Mouse (Mus musculus) adrenal gland, adult (tissue): Measurements from ENCODE around the gene C4b.
A peak's percentile ranks its signal among the peaks of the same experiment; 100 is the strongest.
"Not testable (repeated sequence)": the region's sequence is repeated elsewhere in the genome, so short reads cannot be mapped to it uniquely, and the experiment has no call there.

ENCODE experiments used
- DNase-seq, 2 experiments: peaks; one replicate each; pipeline ENCODE4 v3.0.0; 2022 to 2023; ENCODE audit warnings: low spot score in 1 of 2; ENCODE audit not compliant: inconsistent age in 2 of 2

The C4b gene

GRCm38 (mm10) chr17:34743719-34744118, at the start of gene C4b:
C4b (minus strand) TSS chr17:34743882.
- DNase-seq = no peak

- DNase-seq = peak in 1 of 2 experiments; percentile 17
These were observed 34.1 kb upstream of the C4b start for GRCm38 (mm10) chr17:34777680-34778325.

DNA sequence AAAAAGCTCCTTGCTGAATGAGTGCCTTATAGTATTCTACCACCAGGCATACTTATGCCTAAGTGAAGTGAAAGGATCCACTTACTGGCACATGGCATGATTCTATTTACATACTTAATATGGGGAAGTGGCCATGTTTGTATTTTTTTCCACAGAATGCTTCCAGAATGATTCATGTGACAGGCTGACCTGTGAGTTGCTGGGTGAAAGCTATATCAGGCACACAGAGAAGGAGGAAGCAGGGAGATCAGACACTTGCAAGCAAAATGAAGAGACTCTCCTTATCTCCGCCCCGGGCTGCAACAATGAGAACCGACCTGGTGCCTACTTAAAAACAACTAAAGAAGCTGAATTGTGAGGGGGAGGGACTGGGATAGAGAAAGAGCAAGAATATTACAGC, 17.8 kb upstream of the C4b start:
- DNase-seq = peak in 1 of 2 experiments; percentile 26

GRCm38 (mm10) chr17:34746531-34746930, 2.8 kb upstream of the C4b start:
- peak in 1 of 2 experiments; percentile 69 for DNase-seq

DNA sequence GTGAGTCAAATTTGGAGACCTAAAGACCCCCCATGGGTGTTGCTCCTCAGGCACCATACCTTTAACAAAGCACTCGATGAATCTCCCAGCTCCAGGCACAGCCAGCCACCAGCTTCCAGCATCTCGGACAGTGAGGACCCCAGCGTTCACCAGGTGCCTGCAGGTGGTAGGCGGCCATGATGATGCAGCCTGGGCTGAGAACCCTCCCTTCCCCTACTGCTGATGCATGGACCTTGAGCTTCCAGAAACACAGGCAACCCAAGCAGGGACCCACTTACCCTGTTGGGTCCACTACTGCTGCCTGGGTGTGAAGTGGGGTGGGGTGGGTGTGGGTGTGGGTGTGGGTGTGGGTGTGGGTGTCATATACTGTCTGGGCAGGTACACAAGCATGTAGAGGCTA, 1.5 kb upstream of the C4b start:
- DNase-seq = peak in 1 of 2 experiments; percentile 17

DNA sequence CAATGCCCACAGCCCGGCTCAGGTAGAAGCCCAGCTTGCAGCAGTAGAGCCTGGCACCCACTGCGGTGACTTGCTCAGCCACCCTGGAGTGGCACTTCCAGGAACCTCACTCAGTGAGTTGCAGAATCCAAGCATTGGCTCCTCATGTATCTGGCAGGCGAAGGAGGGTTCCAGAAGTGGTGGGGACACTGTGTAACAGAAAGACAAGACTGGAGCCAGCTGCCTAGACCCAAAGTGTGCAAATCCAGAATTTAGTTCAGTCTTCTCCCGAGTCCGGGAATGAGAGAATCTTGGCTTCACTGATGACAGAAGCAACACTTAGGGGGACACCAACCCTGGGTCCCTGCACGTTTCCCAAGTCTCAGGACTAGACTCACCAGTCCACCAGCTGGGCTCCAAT, 929 bp upstream of the C4b start:
- DNase-seq = not testable (repeated sequence)

GRCm38 (mm10) chr17:34744206-34744605, 524 bp upstream of the C4b start:
- peak in 1 of 2 experiments; percentile 25 for DNase-seq

DNA sequence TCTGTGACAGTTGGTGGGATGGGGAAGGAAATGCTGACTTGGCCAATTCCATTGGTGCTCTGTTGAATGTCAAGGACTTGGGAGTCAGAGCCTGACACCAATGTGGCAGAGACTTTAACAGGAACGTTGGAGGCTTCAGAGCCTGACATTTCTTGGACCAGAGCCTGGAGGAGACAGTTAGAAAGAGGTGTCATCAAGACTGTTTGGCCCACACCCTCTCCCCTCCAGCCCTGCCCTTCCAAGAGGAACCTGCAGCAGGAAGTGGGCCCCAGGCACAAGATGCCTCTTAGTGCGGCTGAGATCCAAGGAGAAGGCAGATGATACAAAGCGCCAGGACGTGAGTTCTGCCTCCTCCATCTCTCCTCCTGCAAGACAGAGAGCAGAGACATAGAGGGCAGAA, 3.4 kb downstream of the C4b start:
- peak; percentile 68 to 82 for DNase-seq

GRCm38 (mm10) chr17:34739708-34740107, 4.0 kb downstream of the C4b start:
- not testable (repeated sequence) for DNase-seq

GRCm38 (mm10) chr17:34737466-34737865, 6.2 kb downstream of the C4b start:
- peak in 1 of 2 experiments; percentile 15 for DNase-seq

DNA sequence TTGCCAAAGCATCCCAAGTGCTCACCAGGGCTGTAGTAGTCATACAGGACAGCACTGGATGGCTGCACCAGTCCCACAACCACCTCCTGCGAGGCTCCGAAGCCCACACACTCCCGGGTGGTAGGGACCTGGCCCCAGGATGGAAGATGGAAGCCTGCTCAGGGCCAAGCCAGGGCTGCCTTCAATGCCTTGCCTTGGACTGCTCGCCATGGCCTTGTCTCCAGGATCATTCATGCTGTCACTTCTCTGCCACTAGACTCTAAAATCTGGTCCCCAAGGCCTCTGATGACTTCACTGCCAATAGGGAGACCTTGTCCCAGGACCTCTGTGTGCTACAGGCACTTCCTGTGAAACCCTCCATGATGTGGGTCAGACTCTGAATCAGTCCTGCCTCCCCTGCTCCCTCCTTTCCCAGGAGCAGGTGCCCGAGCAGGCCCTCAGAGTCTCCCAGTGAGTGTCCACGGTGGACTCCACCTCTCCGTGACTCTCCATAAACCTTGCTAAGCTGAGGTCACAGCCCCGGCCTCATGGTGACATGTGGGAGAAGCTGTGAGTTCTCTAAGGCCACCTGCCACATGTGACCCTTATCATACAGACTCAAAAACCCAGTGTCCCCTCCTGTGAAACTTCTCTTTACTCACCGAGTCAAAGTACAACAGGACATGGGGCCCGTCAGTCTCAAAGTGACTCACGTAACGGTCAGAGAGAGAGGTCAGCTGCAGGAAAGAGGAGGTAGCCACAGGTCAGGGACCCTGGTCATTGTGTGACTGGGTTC, 13.7 kb downstream of the C4b start:
- peak; percentile 80 to 87 for DNase-seq

DNA sequence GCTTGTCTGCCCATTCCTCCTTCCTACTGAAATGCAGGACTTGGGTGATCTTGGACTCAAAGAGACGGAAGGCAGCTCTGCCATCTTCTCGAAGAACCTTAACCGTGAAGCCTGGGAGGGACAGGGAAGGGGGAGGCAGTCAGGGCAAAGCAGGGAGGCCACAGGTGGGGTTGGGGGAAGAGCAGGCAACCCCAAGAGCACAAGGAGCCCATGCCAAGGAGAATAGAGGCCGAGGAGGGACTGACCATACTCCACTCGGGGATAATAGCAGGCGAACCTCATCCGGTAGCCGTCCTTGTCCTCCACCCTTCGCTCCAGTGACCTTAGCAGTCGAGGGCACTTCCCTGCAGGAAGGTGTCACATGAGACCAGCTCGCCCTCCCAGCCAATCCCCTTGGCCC, 14.5 kb downstream of the C4b start:
- peak in 1 of 2 experiments; percentile 57 for DNase-seq

- no peak for DNase-seq
These were observed 15.8 kb downstream of the C4b start for GRCm38 (mm10) chr17:34727887-34728286.

- DNase-seq = peak; percentile 27 to 60
These were observed 20.6 kb downstream of the C4b start for GRCm38 (mm10) chr17:34723066-34723465.

DNA sequence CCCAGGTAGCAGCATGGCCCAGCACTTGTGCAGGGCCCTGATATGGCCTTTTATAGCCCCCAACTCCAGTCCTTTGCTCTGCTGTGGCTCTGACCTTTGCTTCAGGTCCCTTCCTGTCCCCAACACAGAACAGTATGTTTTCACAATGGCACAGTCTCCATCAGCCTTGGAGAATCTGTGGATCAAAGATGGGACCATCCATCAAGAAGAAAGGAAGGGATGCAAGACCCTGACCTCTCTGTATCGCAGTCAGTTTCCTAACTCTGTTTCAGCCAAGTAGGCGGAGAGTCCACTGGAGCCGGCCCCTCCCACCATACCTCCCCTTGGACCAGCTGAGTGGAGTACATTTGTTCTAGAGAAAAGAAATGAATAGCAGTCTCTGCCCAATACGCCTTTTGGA, 21.4 kb downstream of the C4b start:
- peak; percentile 77 to 90 for DNase-seq

GRCm38 (mm10) chr17:34719886-34720285, 23.8 kb downstream of the C4b start:
- peak; percentile 58 to 76 for DNase-seq

DNA sequence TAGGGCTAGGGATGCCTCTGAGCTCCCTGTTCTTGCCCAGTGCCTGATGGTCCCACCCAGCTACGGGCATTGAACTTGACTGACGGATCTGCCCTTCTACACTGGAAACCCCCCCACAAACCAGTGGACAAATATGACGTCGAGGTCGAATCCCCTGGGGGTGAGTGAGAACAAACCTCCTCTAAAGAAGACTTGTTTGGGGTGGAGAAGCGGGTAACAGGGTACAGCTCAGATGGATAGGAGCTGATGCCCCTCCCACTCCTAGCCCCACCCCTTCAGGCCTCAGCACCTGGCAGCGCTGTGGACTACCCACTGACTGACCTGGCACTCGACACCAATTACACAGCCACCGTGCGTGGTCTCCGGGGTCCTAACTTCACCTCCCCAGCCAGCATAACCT, 26.3 kb downstream of the C4b start:
- DNase-seq = peak; percentile 69 to 82

DNA sequence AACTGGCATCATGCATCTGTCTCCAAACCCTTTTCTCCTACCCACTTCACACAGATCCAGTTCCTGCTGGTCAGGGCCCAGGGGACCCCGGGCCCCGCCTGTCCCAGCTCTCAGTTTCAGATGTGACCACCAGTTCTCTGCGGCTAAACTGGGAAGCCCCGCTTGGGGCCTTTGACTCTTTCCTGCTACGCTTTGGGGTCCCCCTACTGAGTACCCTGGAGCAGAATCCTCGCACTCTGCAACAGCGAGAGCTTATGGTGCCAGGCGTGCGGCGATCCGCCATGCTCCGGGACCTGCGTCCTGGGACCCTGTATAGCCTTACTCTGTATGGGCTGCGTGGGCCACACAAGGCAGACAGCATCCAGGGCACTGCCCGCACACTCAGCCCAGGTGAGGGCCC, 27.4 kb downstream of the C4b start:
- peak; percentile 56 to 69 for DNase-seq

DNA sequence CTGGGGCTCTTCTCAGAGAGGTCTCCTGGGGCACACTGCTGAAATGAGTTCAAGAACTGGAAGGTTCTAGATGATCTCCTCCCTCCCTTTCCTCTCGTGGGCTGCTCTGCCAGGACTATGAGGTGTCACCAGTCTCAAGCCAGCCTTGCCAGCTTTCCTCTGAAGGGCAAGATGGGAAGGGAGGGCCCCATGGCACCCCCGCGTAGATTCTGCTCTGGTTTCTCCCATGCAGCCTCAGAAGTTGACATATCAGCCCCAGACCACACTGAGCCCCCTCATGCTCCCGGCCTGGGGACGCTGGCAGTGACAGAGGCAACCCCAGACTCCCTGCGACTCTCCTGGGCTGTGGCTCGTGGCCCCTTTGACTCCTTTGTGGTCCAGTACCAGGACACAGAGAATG, 28.2 kb downstream of the C4b start:
- peak; percentile 68 to 86 for DNase-seq

DNA sequence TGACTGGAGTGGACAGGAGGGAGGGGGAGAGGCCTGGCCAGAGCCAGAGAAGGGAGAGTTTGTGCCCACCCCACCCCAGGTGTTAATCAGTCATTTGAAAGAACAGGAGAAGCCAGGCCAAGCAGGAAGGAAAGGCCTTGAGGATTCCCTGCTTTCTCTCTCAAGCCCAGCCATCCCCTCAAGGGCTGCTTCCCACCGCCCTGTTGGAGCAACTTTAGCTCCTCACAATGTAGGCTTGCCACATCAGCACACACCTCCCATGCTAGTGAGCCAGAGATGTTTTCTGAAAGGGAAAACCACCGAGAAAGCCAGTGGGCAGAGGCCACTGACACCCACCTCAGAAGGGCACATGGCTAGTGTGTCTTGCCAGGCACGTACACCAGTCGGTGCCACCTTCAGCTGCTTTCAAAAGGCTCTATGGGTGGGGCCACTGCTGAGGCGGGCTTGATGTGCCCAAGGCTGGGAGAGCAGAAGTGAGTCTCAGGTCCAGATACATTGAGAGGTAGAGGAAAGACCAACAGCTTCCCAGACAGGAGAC, 28.7 kb downstream of the C4b start:
- peak; percentile 76 to 93 for DNase-seq

DNA sequence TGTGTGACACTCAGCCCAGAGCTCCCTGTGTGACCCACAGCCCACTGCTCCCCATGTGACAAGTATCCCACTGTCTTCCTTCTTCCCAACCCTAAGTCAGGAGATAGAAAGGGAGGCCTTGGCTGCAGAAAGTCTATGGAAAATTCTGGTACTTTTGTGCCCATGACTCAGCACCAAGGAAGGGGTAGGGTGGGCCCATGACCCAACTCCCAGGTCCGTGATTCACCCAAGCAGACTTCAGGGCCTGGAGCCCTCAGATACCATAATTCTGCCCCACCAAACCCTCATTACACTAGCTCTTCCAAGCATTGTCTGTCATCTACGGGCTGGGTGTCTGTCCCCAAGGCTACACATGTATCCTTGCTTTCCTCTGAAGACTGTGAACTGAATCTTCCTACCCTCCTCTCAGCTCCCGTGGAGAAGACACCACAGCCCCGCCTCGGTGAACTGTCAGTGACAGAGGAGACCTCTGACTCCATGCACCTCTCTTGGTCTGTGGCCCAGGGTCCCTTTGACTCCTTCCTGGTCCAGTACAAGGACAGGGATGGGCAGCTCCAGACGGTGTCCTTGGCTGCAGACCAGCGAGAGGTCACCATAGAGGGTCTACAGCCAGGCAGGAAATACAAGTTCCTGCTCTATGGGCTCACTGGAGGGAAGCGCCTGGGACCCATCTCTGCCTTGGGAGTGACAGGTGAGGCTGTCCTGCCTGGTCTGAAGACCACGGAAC, 29.3 kb downstream of the C4b start:
- DNase-seq = peak in 1 of 2 experiments; percentile 87
